Mouse (Mus musculus) neural tube, embryonic 11.5 days (tissue): Measurements from ENCODE around the gene Ttc21a. TPM values are rescaled to one million over a fixed set of nuclear protein-coding genes. Genes with fewer than 3 reads are reported as not detected.
A peak's percentile ranks its signal among the peaks of the same experiment; 100 is the strongest.

Experiments
- ATAC-seq: fragments of 200-750 bp; cut with Nextera tagmentation; 2 replicates; pipeline ENCODE4 v1.8.0; 2017; ENCODE audit warnings: moderate number of reproducible peaks, mild to moderate bottlenecking, moderate TSS enrichment, moderate library complexity; ENCODE audit not compliant: insufficient read depth, low FRiP score, low TSS enrichment
- DNase-seq: peaks from one replicate; pipeline ENCODE4 v3.0.0-alpha.2; 2015; ENCODE audit warnings: low spot score
- H3K27ac ChIP-seq: fragments of 300-500 bp; sonication (generic); 2 replicates; pipeline ENCODE4 v1.5.1; 2014; ENCODE audit warnings: low read depth, mild to moderate bottlenecking, low read length
- H3K27me3 ChIP-seq: fragments of 300-500 bp; sonication (generic); 2 replicates; pipeline ENCODE4 v1.6.1; 2014; ENCODE audit warnings: mild to moderate bottlenecking, low read length, mixed read lengths; ENCODE audit not compliant: control insufficient read depth, insufficient read depth
- H3K36me3 ChIP-seq: fragments of 300-500 bp; sonication (generic); 2 replicates; pipeline ENCODE4 v1.6.1; 2014; ENCODE audit warnings: mild to moderate bottlenecking, low read length, moderate library complexity, mixed read lengths; ENCODE audit not compliant: control insufficient read depth, insufficient read depth
- H3K4me1 ChIP-seq: fragments of 300-500 bp; sonication (generic); 2 replicates; pipeline ENCODE4 v1.6.1; 2014; ENCODE audit warnings: low read length, mixed read lengths; ENCODE audit not compliant: control insufficient read depth, insufficient read depth
- H3K4me2 ChIP-seq: fragments of 300-500 bp; sonication (generic); 2 replicates; pipeline ENCODE4 v1.6.1; 2014; ENCODE audit warnings: low read depth, mild to moderate bottlenecking, moderate library complexity
- H3K4me3 ChIP-seq: fragments of 300-500 bp; sonication (generic); 2 replicates; pipeline ENCODE4 v1.5.1; 2014; ENCODE audit warnings: low read depth, low read length
- H3K9ac ChIP-seq: fragments of 300-500 bp; sonication (generic); 2 replicates; pipeline ENCODE4 v1.6.1; 2014; ENCODE audit warnings: mild to moderate bottlenecking, low read length
- H3K9me3 ChIP-seq: fragments of 300-500 bp; sonication (generic); 2 replicates; pipeline ENCODE4 v1.6.1; 2016; ENCODE audit warnings: low read length; ENCODE audit not compliant: control insufficient read depth
- WGBS: fragments of 180-500 bp; shearing (Covaris S2); extraction: QIAGEN DNeasy Blood & Tissue Kit; methylation state at CpG from one replicate; pipeline ENCODE4 v1.1.7; 2014; 5-methylcytosine and 5-hydroxymethylcytosine counted together
- polyA plus RNA-seq: library from polyadenylated mRNA; unstranded; fragments of >200 nt; fragmentation: Nextera tagmentation; extraction: Ambion mirVana; gene quantifications from 2 replicates; pipeline ENCODE4 v1.2.1, GENCODE M21; 2014

Ttc21a gene
- polyA plus RNA-seq, result 0.23 and 0.34 TPM in 2 replicates

DNA sequence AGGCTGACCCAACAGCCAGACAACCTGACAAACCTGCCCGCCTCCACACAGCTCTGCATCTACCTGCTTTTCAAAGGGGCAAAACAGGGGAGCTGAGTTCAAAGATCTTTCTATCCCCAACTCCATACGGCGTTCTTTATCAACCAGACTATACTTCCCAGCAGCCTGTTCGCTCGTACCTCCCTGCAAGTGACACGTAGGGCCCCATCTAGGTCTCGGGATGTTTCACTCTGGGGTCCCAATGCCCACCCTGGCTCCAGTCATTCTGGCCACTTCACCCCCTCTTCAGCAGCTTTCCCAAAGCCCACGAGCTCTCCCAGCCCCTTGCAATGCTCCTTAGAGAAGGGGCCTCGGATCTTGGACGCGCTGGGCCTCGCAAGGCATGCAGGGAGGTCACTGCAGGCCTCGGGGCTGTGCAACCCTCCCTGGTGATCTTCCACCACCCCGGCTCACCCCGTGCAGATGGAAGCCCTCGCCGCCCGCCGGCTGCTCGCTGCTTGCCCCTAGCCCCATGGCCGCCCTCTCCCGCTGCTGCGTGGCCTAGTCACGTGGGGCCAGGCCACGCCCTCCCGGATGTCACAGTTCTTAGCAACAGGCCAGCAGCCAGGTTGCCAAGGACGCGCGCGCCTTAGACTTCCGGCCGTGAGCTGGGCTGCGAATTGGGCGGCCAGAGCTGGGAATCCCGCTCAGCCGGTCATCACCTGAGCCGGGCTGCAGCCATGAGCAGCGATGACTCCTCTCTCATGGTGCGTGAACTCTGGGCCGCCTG lies at the start of gene Ttc21a, which contains the start of gene Gorasp1:
Ttc21a (plus strand) TSS at position 602 of the 769 bp plus-strand sequence.
Gorasp1 (minus strand) TSS at position 561 of the 769 bp plus-strand sequence.
- peak; percentile 96 for DNase-seq
- 0 out of 2 replicates have a peak, but pooled peaks cover 3% of the 10 kb centered on the region for H3K4me1 ChIP-seq
- peak within 1 kb of the TSS; percentile 87 for H3K9ac ChIP-seq
- H3K4me3 ChIP-seq, result peak within 1 kb of the TSS; percentile 59
- no peak within 1 kb of the TSS for H3K27ac ChIP-seq
- no peaks in the 10 kb centered on the region for H3K9me3 ChIP-seq
- WGBS, result 6% methylated on average over 39 of the region's 40 CpGs
- peak; percentile 97 for ATAC-seq
- H3K27me3 ChIP-seq, result no peaks in the 10 kb centered on the region
- 0 out of 2 replicates have a peak, but pooled peaks cover under 1% of the 10 kb centered on the region for H3K36me3 ChIP-seq
- peak within 1 kb of the TSS; percentile 85 for H3K4me2 ChIP-seq

DNA sequence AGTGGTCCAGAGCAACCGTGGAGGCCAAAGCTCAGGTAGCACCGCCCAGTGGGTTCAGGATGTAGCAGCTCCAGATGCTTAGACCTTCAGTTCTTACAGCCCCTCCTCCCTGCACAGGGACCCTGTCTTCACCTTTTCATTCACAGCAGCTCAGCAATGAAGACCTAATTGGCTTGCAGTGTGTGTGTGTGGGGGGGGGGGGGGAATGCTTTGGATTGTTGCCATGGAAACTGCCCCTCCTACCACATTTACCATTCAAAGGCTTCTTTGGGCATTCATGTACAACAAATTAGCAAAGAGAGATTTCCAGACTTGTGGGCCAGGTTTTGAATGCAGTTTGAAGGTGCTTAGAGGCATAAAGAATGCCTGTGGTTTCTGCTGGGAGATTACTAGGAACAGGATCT lies 48.6 kb upstream of the Ttc21a start:
- DNase-seq, result peak; percentile 45
- H3K4me2 ChIP-seq, result no peak overlapping the region
- 52% methylated on average over 2 of the region's 2 CpGs for WGBS
- H3K4me3 ChIP-seq, result no peak overlapping the region
- H3K9ac ChIP-seq, result no peak overlapping the region
- no peaks in the 10 kb centered on the region for H3K27me3 ChIP-seq
- no peaks in the 10 kb centered on the region for H3K4me1 ChIP-seq
- H3K36me3 ChIP-seq, result no peaks in the 10 kb centered on the region
- H3K9me3 ChIP-seq, result no peaks in the 10 kb centered on the region
- H3K27ac ChIP-seq, result no peak overlapping the region
- peak; percentile 63; the same call in 1 of the 2 replicates for ATAC-seq

DNA sequence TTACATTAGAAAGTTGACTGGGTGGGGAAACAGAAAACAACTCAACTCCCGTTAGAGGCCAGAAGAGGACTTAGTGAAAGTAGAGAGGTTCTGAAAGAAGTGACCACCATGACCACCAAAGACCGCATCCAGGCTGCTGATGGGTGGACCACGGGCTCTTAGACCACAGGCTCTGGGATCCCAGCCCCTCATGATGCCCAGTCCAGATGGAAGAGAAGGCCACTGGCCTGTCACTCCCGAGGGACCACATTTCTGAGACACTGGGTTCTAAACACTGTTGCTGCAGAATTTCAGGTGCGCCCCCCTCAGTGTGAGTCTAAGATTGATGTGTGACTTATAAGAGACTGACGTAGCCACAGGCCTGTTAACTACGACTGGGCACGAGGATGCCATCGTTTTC lies 48.0 kb upstream of the Ttc21a start:
- no peak overlapping the region for H3K4me3 ChIP-seq
- no peaks in the 10 kb centered on the region for H3K36me3 ChIP-seq
- H3K27me3 ChIP-seq, result no peaks in the 10 kb centered on the region
- H3K4me2 ChIP-seq, result no peak overlapping the region
- no peaks in the 10 kb centered on the region for H3K4me1 ChIP-seq
- no peak for ATAC-seq
- DNase-seq, result no peak
- 84% methylated on average over 9 of the region's 9 CpGs for WGBS
- H3K9ac ChIP-seq, result no peak overlapping the region
- no peak overlapping the region for H3K27ac ChIP-seq
- no peaks in the 10 kb centered on the region for H3K9me3 ChIP-seq

DNA sequence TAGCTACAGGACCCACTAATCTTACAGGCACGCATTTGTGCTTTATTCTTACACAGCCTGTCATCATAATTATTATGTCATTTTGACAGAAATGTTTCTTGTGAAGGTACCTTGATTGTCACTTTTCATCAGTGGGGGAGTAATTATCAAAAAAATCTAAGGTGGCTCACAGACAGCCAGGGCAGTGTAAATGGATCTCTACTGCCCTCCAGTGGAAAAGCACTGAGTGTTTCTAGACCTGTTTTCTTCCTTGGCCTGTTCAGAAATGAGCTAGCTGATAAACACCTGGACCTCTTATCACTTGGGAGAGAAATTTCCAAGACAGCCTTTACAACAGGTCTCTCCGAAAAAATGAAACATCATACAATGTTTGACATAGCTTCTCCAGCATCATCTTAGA lies 46.7 kb upstream of the Ttc21a start:
- peaks cover 4% of the 10 kb centered on the region for H3K4me1 ChIP-seq
- ATAC-seq, result no peak
- no peaks in the 10 kb centered on the region for H3K27me3 ChIP-seq
- 53% methylated on average over 2 of the region's 2 CpGs for WGBS
- H3K4me3 ChIP-seq, result no peak overlapping the region
- H3K27ac ChIP-seq, result no peak overlapping the region
- H3K9ac ChIP-seq, result no peak overlapping the region
- DNase-seq, result peak; percentile 21
- no peaks in the 10 kb centered on the region for H3K36me3 ChIP-seq
- H3K4me2 ChIP-seq, result no peak overlapping the region
- H3K9me3 ChIP-seq, result no peaks in the 10 kb centered on the region

DNA sequence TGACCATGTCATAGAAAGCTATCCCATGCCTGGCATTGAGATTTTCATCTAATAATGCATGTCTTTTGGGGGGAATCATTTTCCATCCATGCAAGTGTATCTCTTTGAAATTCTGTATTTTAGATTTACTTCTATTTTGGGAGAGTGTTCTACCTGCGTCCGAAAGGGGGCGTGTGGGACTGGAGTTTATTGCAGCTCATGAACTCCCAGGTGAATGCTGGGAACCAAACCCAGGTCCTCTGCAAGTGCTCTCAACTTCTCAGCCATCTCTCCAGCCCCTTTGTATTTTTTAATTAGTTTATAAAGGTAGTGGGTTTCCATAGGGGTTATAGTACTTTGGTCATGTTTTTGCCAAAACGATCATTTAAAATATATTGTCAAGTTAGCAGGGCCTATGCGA lies 43.5 kb upstream of the Ttc21a start:
- peaks cover 7% of the 10 kb centered on the region for H3K4me1 ChIP-seq
- no peak overlapping the region for H3K27ac ChIP-seq
- no peaks in the 10 kb centered on the region for H3K9me3 ChIP-seq
- H3K9ac ChIP-seq, result no peak overlapping the region
- no peaks in the 10 kb centered on the region for H3K27me3 ChIP-seq
- no peak for DNase-seq
- H3K36me3 ChIP-seq, result no peaks in the 10 kb centered on the region
- no peak for ATAC-seq
- no peak overlapping the region for H3K4me3 ChIP-seq
- H3K4me2 ChIP-seq, result no peak overlapping the region; the same call in 1 of the 2 replicates
- WGBS, result 83% methylated on average over 5 of the region's 5 CpGs

DNA sequence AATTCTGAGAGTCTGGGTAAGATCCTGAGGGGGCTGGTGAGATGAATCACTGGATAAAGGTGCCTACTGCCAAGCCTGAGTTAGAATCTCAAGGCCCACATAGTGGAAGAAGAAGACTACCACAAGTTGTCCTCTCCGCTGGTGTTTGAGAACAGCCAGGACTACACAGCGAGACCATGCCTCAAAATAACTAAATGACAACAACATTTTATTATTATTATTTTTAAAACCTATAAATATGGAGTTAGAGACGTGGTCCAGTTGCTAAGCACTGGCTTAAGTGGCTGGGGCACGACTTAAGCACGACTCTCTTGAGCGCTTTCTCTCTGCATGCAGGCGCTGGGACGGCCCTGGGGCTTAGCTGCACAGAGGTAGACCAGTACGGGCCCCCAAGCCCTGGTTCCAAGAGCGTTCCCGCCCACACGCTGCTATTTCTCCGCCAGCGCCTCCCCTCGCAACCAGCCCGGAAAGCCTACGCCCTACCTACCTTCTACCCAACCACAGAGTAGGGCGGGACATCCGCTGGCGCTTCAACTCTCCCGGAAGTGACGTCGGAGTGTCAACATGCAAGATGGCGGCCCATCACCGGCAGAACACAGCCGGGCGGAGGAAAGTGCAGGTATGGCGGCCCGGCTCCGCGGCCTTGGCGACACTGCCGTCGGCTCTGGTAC lies 42.9 kb upstream of the Ttc21a start, which contains the start of gene Wdr48:
Wdr48 (plus strand) TSS at position 540 of the 671 bp plus-strand sequence.
- H3K9ac ChIP-seq, result peak within 1 kb of the TSS; percentile 81
- peak within 1 kb of the TSS; percentile 66 for H3K4me2 ChIP-seq
- peak; percentile 99 for ATAC-seq
- DNase-seq, result peak; percentile 97
- H3K4me1 ChIP-seq, result peaks cover 7% of the 10 kb centered on the region
- H3K27me3 ChIP-seq, result no peaks in the 10 kb centered on the region
- H3K9me3 ChIP-seq, result no peaks in the 10 kb centered on the region
- 4% methylated on average over 34 of the region's 34 CpGs for WGBS
- H3K27ac ChIP-seq, result no peak within 1 kb of the TSS
- H3K36me3 ChIP-seq, result no peaks in the 10 kb centered on the region
- peak within 1 kb of the TSS; percentile 94 for H3K4me3 ChIP-seq

DNA sequence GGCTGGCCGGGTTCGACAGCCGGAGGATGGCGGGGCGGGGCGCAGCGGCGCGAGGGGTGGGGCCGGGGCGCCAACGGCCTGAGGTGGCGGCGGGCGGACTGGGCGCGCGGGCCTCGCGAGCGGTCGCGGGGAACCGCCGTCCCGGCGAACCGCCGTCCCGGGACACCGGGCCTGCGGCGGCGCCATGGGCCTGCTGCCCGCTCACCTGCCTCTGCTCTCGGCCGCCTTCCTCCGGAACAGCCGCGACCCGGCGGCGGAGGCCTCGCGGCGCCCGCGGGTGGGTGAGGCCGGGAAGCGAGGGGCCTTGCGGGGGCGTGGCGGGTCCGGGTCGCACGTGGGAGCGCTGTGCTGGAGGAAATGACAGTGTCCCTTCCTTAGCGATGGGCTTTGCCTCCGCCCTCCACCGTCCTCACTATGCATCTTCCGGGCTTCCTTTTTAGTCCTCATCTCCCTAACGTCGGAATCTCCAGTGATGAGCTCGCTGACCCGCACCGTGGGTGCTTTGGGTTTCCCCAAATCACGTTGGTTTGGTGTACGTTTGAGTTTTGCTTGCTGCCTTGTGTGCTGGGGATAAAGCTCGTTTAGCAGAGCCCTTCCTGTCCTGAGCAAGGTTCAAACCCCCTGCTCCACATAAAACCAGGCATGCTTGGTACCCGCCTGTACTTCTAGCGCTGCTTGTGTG lies 42.2 kb upstream of the Ttc21a start:
- Histone ChIP-seq H3K9me3 (no peaks in the 10 kb centered on the region), H3K27me3 (no peaks in the 10 kb centered on the region), H3K27ac (no peak overlapping the region), H3K4me3 (peak overlapping the region; percentile 94), H3K9ac (peak overlapping the region; percentile 81), H3K36me3 (no peaks in the 10 kb centered on the region), H3K4me2 (peak overlapping the region; percentile 66), H3K4me1 (peaks cover 7% of the 10 kb centered on the region)
- DNase-seq (peak; percentile 29), ATAC-seq (peak; percentile 80)
- WGBS, result 1% methylated on average over 58 of the region's 71 CpGs

DNA sequence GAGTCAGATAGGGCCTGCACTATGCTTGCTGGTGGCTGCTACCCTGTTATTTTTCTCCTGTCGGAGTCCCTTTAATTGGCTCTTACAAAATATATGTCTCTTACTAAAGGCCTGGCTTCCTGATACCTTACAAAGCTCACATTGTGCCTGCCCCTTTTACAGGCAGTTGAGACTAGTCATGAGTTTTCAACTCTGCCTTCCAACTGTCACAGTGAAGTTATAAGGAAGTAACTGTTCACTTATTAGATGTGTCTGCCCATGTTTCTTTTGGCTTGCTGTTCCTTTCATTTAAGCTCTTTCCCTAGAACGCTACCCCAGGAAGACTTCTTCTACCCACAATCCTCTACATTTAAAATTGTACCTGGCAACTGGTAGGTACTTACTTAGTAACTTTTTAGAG lies 38.0 kb upstream of the Ttc21a start:
- H3K36me3 ChIP-seq, result no peaks in the 10 kb centered on the region; the same call in 1 of the 2 replicates
- DNase-seq, result no peak
- H3K9ac ChIP-seq, result no peak overlapping the region
- no peaks in the 10 kb centered on the region for H3K27me3 ChIP-seq
- peaks cover 7% of the 10 kb centered on the region for H3K4me1 ChIP-seq
- H3K4me3 ChIP-seq, result no peak overlapping the region
- no peak overlapping the region for H3K27ac ChIP-seq
- no peak overlapping the region for H3K4me2 ChIP-seq
- no peaks in the 10 kb centered on the region for H3K9me3 ChIP-seq
- WGBS, result 87% methylated on average over 2 of the region's 2 CpGs
- no peak for ATAC-seq
